Mouse (Mus musculus) right cerebral cortex, adult 2 months (tissue): ENCODE results near the gene Sh2d6.
"Not testable (repeated sequence)": the region's sequence is repeated elsewhere in the genome, so short reads cannot be mapped to it uniquely, and the experiment has no call there.

ENCODE experiments used
- DNase-seq, 2 experiments: peaks; one replicate each; pipeline ENCODE4 v3.0.0; 2021 to 2022; ENCODE audit warnings: low spot score in 2 of 2

The Sh2d6 gene

DNA sequence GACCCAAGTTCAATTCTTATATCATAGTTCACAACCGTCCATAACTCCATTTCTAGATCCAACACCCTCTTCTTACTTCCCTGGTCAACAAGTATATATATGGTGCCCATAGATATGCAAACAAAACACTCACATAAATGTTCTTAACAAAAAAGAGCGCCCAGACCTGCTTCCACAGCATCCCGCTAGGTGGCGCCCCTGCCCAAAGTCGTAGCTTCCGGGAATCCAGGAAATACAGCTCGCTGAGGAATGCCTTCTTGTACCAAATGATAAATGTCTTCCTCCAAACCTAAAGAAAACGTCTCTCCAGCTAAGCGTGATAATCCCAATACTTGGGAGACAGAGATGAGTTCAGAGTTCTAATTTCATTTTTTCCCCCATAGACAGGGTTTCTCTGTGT, 13.7 kb upstream of the Sh2d6 start:
- peak; percentile 76 to 84 for DNase-seq

DNA sequence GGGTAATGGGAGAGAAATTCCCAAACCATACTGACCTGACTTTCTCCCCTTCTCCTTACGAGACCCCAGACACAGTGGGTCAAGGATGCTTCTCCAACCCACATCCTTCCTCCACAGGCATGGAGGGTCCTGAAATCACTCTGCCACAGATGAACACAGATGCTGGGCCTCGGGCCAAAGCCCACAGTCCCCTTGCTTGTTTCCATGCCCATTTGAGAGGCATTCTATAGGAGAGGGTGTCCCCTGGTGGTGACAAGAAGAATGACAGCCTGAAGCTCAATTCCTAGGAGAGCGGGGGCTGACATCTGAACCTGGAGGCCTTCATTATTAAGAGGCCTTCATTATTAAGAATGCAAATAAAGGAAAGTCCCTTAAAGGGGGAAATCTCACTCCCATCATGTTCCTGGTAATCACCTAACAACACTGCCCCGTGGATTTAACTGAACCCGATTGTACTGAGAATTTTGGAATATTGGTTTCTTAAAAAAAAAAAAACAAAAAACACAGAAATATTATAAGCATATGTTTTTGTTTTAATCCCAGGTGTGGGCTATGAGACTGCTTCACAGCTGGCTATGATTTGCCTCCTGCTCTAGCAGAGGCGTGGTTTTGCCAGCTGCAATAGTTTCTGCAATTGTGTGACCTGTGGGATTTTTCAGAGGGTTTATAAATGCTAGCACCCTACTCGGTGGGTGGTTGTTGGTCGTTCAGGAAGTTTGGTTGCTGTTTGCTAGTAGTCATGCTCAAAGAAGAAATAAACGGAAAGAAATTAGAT, 12.7 kb upstream of the Sh2d6 start:
- peak; percentile 60 to 64 for DNase-seq

DNA sequence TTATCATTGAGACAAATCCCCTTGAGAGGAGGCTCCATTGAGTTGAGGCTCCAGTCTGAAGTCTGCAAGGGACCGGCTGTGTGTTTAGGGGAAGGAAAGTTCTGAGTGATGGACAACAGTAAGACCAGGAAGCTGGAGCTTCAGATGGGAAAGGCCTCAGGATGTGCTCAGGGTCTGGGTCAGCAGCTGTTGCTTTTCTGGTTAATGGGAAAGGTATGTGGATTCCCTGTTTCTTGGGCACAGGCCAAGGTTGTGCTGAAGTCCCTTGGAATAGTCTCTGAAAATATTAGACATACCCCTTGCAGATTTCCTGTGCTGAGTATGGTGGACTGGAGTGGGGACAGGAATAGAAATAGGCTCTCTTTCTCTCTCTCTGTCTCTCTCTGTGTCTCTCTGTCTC, 12.0 kb upstream of the Sh2d6 start:
- not testable (repeated sequence) for DNase-seq

DNA sequence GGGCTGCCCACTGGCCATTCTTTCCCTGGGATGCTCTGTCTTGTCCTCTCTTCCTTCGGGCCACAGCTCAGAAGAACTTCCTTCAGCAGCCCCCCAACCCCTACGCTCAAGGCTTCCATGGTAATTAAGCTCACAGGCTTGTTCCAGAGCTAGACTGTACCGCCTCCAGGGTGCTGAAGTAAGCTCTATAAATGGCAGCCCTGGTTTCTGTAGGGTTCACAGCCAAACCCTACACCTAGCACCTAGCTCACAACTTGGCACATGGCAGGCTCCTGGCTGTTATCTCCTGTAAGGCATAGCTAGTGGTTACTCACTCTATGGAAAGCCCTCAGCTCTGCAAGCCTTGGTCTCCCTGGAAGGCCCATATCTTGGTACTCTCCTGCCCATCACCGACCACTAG, 11.1 kb upstream of the Sh2d6 start:
- DNase-seq, result peak; percentile 30 to 41

DNA sequence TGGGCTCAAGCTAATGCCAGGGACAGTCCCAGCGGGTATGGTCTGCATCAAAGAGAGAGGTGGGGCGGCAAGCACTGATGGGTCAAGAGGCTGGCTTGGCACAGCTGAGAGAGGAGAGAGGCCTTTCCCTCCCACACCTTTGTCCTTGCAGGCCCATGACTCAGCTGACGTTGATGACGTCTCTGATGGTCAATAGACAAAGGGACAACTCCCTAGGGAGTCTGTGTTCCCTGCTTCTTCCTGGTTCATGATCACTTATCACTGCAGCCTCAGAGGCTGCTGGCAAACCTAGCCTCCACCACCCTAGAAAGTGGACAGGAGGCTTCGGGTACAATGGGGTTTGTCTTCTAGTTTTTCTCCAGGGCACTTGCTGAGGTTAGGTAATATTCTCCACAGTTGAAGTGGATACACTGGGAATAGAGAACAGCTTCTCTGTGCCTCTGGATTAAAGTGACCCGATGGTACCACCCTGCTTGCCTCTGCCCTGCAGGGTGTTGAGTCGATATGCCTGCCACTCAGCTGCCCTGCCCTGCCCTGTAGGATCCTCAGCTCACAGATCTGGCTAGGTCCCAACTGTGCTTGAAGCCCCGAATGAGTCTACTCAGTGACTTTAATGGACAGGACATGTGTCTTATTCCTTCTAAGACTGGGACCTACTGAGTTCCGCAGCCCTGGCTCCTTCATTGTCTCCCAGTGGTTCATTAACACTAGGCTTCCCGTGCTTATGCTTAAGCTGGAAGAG, 7.1 kb upstream of the Sh2d6 start:
- DNase-seq, result no peak

DNA sequence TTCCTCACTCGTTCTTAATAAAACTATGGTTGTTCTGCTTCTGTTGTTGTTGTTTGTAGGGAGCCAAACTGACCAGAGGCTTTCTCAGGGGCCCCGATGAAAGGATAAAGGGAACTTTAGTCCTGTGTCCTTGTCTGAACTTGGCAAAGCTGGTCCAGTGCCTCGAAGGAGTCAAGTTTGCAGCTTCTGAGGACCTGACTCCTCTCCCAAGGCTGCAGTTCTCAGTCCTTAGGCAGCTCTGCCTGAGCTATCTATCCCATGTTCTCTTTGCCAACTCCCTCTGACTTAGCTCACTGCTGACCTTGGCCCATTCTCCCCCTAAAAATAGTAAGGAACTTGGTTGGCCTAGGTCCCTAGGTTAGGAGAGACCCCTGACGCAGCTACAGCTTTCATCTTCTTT, 5.6 kb upstream of the Sh2d6 start:
- DNase-seq, result no peak

DNA sequence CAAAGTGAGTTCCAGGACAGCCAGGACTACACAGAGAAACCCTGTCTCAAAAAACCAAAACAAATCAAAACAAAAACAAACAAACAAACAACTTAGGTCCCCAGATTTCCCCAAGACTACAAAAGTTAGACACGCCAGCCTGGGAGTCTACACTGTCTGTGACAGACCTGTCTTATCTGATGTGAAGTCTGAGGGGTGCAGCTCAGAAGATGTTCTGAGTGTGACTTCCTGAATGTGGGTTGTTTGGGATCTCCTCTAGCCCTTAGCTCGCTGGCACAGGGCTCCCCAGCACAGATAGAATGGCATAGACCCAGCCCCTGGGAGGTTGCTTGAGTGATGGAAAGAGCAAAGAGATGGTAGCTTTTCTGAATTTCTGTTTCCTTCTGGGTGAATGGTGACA, 2.7 kb upstream of the Sh2d6 start:
- no peak for DNase-seq

DNA sequence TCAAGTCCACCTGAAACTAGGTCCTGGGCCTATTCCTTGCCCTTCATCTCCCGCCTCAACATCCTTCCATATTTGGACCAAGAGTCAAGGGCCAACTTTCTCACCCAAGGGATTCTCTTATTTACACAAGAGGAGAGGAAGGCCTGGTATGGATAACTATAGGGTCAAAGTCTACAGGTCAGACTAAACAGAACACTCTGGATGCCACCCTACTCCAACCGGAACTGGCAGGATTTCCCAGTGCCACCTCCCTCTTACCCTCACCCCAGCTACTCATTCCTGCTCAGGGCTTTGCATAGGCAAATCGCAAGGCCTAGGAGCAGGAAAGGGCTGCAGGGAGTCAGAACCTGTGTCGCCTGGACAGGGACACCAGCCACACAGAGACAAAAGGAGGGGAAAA, 1.7 kb upstream of the Sh2d6 start:
- DNase-seq, result no peak

DNA sequence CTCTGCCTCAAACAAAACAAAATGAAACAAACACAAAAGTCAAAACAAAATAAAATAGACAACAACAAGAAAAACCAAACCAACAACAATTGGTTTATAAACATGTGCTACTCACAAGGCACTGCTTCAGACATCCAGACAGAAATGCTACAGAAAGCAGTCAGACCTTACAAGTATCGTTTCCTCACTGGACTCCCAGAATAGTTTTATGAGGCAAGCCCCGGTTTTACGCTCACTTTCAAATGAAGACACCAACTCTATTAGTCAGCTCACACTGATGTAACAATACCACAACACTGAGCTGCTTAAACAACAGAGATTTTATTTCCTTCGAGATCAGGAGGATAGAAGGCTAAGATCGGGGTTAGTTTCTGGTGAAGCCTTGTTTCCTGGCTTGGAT, 781 bp upstream of the Sh2d6 start:
- DNase-seq, result no peak

DNA sequence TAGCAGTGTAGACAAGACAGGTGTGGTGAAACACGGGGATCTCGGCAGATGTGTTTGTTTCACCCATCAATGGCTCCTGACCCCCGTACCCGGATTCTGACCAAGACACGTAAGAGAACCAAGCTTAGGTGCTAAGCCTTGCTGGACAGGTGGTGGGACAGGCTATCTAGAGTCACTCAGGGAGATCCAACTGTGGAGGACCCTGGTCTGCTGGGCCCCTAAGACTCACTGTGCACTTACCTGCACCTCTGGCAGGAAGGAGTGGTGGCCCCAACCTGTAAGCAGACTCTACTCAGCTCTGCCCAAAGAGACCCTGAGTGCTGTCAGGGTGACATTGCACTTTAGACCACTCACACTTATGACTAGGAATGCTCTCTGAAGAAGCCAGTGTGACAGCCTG, 603 bp downstream of the Sh2d6 start:
- no peak for DNase-seq

DNA sequence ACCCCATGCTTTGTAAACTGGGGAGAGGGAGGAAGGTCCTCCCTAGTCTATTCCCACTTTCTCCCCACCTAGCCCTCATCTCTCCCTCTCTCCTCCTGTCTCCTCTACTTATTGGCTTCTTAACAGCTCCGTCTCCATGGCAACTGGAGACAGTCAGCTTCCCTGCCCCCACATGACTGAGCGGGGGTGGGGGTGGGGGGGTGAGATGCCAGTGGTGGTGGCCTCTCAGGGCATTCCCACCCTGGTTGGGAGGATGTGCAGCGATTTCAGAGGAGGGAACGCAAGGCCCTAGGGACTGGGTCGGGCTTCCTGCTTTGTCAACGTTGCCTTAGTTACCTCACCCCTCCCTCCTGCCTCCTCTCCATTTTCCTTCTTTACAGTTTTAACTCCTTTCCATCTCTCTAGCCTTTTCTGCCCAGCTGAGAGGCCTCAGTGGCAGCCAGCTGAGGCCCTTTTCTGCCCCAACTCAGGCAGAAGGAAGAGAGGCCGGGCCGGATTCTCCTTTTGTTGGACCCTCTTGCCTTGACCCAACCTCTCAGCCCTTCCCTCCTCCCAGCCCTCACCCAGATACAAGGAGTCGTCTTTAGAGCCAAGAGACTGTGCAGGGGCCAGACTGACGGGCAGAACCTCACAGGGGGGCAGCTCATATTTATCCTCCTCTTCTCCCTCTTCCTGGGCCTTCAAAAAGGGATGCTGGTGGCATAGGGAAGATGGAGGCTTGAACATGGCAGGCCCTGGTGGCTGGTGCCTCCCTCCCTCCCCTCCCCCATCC, 1.4 kb downstream of the Sh2d6 start:
- peak; percentile 56 to 58 for DNase-seq

DNA sequence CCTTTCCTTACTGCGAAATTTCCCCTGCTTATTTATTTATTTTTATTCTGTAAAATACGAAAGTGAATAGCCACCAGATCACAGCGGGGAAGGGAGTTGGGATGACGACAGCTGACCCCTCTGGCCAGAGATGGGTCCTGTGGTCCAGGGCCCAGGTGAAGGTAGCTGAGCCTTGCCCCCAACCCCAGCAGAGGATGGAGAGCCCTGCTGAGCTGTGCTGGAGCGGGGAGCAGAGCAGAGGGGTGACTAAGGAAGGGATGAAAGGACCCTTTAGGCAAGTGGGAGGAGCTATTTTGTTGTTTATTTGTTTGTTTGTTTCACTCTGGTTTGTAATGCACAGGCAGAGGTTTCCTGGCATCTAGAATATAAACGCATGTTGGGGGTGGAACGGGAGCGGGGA, 2.2 kb downstream of the Sh2d6 start:
- DNase-seq, result no peak

DNA sequence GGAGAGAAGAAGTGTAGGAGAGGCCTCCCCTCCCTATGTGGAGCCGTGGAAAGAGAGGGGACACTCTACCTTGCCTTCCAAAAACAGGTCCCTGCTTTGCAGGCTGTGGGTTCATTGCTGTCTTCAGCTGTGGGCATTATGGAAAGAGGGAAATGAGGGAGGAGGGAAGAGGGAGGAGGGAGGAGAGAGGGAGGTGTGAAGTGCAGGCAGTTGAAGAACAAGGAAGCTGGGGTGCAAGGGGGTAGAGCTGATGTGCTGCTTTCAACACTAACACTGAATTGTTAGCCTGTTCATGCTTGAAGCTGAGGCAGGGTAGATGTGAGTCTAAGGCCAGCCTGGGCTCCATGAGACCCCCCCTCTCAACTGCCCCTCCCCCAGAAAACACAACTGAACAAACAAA, 2.7 kb downstream of the Sh2d6 start:
- peak in 1 of 2 experiments; percentile 23 for DNase-seq

DNA sequence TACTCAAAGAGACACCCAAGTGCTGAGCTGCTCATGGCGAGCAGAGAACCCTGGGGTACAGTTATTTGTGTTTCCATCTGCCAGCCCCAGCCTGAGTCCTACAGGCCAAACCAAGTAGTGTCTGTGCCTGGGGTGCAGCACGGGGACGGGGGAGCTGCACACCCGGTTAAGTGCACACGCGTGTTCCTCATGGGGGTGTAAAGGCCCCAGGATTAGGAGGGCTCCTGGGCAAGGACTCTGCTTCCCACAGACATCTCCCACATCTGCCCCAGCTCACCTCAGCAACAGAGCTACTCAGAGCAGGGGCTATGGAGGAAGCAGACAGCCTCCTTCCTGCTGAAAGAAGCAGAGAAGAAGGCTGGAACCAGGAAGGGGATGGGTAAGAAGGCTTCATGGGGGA, 5.9 kb downstream of the Sh2d6 start:
- DNase-seq, result no peak

DNA sequence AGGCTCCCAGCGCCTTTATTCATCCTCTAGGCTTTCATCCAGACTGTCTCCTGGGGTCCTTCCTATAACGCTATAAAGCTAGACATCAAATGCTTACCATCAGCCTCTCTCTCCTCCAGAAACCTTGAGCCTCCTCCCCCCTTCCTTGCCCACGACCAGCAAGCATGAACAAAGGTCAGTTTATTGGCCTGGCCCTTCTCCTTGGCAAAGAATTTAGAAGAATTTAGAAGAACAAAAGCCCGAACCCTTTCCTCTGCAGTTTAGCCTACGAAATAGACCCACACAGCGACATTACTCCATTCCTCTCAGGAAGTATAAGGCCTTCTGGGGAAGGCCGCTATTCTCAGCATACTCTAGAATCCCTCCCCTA, 8.5 kb downstream of the Sh2d6 start:
- DNase-seq, result no peak

DNA sequence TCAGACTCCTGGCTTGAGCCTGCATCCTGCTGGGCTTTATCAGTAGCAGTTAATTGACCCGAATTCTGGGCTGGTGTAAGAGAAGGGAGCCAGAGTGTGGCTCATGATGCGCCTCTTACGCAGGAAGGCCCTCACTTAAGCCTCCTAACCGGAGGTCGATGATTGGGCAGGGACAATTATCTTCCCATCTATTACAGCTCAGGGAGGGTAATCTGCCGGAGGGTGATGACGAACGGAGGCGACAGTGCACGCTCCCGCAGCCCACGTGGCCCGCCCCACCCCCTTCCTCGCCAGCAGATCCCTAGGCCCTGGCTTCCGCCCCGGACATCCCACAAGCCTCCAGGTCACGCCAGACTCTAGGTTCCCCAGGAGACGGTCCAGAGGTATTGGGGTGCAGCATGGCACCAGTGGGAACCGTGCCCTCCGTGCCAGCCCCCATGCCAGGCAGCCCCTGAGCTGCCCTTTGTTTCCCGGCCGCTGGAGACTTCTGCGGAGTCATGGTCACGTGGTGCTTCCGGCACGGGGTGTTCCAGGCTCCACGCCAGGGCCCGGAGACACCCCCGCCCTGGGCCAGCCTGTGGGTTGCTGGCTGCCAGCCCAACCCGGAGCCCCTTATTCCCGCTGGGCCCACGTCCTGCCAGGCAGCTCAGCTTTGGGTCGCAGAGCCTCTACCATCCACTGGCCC, 9.0 kb downstream of the Sh2d6 start:
- peak; percentile 79 to 89 for DNase-seq

DNA sequence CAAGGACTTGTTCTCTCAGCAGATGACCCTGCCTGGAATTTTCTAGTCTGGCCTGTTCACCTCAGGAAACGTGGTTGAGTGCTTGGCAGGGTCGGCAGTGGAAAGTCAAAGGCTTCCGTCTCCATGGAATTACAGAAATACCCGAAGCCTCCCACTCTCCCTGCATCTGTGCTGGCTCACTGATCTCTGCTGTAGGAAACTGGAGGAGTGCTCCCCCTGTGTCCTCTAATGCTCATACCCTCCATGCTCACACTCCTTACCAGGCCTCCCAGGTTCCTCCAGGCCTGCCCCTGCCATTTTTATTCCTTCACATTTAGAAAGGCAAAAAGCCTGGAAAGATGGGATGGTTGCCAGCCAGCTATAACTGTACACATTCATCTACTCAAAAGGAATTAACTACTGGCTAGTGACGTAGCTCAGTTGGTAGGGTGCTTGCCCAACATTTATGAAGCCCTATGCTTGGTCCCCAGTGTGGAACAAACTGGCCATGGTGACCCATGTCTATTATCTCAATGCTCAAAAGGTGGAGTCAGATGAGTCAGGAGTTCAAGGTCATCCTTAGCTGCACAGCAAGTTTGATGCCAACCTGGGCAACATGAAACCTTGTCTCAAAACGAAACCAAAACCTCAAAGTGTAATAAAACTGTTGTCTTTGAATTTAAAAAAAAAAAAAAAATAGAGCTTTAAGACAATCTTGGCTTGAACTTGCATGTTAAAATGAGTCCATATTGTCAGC, 10.7 kb downstream of the Sh2d6 start:
- DNase-seq, result no peak

DNA sequence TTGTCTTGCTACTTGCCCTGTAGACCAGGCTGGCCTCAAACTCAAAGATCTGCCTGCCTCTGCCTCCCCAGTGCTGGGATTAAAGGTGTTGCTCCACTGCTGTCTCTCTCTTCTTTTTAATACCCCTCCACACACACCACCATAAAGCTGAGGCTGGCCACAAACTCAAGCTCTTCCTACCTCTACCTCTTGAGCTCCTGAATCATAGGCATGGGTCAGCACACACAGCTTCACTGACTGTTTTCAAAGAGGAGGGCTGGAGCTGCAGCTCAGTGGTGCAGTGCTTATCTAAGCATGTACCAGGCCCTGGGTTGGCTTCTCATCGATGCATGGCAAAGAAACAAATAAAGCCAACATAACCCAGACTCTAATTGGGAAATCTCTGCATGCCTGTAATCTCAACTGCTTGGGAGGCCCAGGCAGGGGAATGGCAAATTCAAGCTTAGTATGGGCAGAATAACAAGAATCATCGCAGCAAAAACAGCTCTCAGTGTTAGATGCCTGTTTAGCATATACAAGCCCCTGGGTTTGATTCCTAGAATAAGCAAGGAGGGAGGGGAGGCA, 11.6 kb downstream of the Sh2d6 start:
- no peak for DNase-seq

DNA sequence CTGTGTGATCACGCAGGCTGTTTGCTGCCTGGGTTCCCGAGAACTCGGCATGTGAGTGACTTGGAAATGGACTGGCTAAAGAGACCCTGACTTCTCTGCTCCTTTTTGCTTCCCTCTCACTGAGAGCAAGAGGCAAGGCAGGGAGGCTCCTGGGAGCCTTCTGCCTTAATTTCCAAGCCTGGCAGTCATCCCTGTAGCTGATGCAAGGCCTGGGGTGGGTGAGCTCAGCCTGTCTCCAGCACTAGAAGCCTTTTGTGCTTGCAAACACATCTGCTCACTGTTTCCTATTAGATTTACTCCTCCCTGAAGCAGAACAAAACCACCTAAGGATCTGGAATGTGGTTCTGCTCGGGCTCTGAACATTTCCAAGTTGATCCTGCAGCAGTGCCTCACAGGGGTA, 12.9 kb downstream of the Sh2d6 start:
- no peak for DNase-seq

DNA sequence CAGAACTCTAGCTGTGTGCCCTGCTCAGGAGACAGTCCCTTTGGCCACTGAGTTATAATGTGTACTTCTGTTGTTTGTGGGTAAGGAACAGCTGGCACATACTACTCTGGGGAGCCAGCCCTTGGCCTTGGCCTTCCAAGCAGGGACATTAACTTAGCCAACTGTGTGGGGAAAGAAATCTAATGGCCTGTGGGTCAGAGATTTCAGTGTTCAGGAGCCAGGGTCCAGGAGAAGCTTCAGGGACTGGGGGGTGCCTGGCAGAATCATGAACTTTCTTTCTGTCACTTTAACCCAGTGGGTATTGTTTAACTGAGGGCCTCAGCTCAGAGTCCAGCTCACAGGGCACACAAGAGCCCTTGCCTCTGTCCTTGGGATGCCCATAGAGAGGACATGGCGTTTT, 15.4 kb downstream of the Sh2d6 start:
- no peak for DNase-seq

DNA sequence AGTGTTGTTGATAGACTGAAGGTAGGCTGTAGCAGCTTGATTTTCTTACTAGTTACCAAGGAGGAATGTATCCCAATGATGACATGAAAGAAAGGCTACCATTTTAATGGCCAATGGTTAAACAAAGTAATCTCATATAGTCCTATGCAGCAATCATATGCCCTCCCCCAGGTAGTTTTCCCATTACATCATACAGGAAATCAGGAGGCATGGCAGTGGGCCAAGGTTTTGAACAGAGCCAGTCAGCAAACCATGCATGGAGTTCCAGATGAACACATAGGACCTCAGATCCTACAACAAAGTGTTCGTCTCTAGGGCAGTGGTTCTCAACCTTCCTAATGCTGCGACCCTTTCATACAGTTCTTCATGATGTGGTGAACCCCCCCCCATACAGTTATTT, 17.6 kb downstream of the Sh2d6 start:
- no peak for DNase-seq
